Mouse (Mus musculus): ENCODE measurements at regions not wholly inside any gene's neighbourhood (a gene's known extent, or its start where the extent isn't known, plus 50 kb on each side); places are given as distances from the start of the nearest gene placed in this dataset.

DNA sequence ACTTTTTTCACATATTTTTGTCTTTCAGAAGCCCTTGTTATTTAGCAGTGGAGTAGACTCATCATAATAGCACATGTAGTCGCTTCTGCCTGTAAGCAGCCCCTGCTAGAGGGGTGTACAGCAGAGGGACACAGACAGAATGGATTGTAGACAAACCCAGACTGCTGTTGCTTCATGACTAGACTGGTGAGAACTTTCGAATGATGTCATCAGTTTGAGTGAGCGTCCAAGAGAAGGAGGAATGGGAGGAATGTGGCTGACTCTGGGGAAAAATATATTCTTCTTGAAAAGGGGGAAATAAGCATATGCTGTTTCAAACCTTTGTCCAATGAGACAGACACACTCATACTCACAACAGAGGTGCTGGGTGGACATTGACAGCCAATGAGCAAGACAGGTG lies 436.1 kb downstream of the Fgf9 start:
- ATAC-seq (ENCODE audit: poor library complexity, severe bottlenecking) = no peak

DNA sequence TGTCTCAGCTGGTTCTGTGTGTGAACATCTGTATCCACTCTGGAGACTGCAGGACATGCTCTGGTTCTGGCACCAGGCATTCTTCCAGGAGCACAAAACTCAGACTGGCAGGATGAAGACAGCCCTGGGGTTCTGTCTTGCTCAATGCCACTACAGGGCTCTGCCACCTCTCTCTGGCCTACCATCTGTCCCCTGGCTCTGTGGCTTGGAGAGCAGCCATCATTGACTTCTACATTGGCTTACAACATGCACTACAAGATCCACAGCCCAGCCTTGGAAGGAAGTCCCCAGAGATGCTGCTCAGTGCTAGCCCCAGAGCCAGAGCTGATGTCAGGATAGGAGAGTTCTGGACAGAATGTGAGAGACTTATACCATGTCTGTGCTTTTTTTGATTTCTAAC lies 435.5 kb downstream of the Fgf9 start:
- ATAC-seq (ENCODE audit: poor library complexity, severe bottlenecking) = no peak

DNA sequence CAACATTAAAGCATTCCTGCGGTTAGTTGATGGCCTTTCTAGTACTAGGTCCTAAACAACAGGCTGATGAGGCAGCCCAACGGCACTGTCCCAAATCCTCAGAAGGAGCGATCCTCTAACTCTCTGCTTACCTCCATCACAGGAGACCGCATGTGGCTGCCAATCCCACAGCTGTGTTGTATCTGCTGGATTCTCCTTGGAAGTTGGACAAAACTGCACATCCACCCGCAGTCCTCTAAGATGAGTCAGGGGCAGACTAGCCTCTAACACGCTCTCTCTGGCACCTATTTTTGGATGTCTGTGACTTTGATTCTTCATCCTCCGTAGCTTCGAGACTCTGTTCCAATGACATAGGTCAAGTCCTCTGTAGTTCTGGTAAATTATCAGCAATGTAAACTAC lies 432.5 kb downstream of the Fgf9 start:
- no peak for ATAC-seq (ENCODE audit: poor library complexity, severe bottlenecking)

DNA sequence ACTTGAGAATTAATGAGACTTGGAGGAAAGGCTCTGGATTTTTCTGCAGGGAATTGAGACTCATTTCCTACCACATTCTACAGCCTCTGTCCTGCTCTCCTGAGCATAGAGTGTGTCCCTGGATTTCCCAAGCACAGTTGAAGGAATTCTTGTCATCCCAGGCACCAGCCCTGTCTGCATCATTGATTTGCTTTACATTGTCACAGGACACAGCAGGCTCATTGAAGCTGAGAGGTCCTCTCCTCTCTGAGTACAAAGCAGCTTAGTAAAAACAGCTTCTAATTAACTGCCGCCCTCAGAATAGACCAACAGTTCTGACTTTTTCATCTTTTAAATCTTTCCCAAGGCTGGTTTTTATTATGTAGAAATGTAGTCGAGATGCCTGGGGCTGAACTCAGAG lies 429.7 kb downstream of the Fgf9 start:
- no peak for ATAC-seq (ENCODE audit: poor library complexity, severe bottlenecking)

DNA sequence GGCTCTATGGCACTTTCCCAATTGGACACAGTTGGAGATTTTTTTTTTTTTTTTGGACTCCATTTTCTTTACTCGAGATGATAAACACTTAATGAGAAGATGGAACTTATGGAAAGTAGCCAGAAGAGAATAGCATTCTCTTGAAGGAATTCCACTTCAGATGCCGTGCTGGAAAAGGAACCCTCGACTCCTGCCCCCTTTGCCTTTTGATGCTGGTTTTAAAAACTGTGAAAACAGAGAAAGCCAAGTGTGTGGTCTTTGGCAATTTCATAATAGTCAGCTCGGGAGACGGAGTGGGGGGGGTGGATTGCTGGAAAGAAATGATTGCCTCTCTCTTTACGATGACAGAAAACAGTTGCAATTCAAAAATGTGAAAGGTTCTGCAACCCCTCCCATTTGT lies 429.2 kb downstream of the Fgf9 start:
- no peak for ATAC-seq (ENCODE audit: poor library complexity, severe bottlenecking)

DNA sequence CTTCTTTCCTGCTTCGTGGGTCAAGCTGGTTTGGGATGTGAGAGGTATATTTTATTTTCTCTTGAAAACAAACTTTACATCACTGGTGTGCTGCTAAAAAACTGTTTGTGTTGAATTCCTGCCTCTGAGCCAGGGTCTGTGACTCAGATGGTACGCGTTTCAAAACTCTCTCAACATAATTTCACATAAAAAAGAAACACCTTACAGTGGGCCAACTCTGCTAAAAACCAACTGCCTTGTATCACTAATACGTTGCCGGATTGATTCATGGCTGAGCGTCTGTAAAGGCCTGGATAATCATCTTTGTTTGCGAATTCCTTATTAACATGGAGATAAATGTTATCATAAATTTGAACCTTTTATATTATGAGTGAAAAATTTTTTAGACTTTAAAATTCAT lies 428.7 kb downstream of the Fgf9 start:
- ATAC-seq (ENCODE audit: poor library complexity, severe bottlenecking) = no peak

DNA sequence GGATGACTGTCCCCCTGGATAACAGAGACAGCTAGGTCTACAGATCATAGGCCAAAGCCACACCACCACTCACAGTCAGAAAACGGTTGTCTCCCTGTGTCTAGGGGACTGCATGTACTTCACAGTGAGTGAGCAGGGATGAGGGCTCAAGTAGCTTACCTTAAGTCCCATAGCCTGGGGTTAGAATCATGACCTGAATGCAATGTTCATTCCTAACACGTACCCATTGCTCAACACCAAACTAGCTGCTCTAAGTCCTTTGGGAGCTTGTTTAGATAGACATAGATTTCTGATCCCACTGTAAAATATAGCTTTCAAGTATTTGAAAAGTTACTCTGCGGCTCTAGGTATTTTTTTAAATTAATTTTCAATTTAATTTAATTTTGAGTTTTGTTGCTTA lies 426.6 kb downstream of the Fgf9 start:
- no peak for ATAC-seq (ENCODE audit: poor library complexity, severe bottlenecking)

DNA sequence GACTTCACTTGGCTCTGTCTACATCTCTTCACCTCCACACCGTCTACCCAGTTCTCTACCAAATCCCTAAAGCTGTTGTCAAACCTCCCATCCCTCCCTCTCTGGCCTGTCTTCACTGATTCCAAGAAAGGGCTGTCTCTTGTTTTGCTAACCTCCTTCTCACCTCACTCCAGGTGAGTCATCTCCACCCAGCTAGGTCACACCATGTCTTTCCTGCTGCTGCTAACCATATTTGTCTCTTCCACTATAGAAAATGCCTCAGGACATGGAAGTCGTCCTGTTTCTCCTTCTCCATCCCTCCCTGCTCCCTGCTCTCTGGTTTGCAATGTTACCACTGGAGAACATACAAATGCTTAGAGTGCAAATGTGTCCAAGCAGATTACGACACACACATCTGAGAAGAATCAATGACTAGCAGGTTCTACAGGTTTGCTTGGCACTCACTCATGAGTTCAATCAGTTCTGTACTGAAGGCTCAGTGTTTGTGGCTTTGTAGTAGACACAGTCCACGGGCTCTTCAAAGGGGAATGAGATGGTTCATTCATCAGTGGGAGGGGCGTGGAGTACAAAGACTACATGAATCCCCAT lies 424.1 kb downstream of the Fgf9 start:
- ATAC-seq (ENCODE audit: poor library complexity, severe bottlenecking) = no peak

DNA sequence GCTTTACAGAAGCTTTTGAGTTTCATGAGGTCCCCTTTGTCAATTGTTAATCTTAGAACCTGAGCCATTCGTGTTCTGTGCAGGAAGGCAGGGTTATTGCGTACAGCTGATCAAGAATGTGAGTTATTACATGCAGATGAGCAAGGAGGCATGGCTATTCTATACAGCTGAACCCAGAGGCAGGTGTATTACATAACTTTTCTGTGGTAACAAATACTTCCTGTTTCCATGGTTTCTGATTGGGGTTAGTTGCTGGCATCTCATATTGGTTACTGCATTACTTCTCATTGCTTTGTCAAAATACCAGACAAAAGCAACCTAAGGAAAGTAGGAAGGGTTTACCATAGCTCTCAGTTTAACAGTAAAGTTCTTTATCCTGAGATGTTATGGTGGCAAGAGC lies 421.8 kb downstream of the Fgf9 start:
- peak; percentile 33; the same call in 1 of the 2 replicates for ATAC-seq (ENCODE audit: poor library complexity, severe bottlenecking)

DNA sequence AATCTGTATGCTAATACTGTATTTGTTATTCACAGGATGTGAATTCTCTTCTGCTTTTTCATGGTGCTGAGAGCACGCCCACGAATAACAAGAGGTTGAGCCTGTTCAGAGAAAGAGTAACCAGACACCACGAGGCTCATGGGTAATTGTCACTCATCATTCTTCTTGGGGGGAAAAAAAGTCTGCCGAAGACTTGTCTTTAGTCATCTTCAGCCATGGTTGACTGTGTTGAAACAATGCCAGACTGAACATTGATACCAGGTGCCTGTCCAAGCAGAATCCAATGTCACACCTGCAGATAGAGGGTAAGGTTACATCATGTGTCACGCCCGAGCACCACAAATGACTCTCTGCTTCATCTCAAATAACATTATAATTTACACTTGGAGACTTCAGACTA lies 418.5 kb downstream of the Fgf9 start:
- ATAC-seq (ENCODE audit: poor library complexity, severe bottlenecking) = no peak

DNA sequence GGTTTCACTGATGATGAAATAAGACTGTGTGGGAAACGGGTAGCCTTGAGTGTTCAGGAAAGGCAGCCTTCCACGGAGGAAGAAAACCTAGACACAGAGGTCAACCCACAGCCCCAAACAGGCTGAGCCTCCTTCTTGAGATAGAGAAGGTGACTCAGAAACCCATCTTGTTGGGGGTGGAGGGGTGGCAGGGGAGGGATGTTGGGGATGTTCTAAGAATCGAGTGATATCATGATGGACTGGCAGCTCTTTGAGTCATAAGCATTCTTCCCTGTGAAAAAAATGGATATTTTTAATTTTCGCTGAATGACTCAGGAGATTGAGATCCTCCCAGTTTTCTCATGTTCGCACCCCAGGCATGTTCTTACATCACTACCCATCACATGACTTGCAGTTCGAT lies 417.5 kb downstream of the Fgf9 start:
- ATAC-seq (ENCODE audit: poor library complexity, severe bottlenecking) = no peak

DNA sequence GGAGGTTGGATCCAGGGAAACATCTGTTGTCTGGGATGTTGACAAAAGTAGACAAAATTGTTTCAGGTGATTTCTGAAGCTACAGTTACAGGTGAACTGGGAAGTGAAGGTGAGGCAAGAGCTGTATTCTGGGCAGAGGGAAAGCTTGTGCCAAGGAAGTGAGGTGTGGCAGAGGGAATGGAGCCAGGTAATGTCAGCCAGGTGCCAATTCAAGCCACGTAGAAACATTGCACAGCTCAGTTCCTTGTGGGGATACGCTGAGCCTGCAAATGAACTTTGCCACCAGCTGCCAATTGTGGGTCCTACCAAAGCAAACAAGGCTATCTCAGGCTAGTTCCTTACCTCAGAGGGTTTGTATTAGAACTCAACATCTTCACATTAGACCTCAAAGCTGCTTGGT lies 410.1 kb downstream of the Fgf9 start:
- no peak for ATAC-seq (ENCODE audit: poor library complexity, severe bottlenecking)

DNA sequence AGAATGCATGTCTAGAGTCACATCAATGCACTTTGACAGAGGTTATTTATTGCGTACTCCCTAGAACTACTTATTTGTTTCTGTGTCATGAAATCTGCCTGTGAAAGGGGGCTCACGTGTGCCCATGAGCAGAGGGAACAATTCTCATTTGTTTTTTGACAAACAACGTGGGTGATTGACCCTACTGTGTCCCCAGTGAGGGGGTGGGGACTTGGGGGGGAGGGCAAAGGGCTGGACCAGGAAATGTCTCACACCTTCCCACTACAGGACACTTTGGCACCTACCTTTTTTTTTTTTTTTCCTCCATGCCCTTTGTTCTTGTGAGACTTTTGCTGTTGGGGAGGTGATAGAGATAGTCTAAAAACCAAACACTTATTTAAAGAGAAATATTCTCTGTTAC lies 400.3 kb downstream of the Fgf9 start:
- ATAC-seq (ENCODE audit: poor library complexity, severe bottlenecking) = no peak

DNA sequence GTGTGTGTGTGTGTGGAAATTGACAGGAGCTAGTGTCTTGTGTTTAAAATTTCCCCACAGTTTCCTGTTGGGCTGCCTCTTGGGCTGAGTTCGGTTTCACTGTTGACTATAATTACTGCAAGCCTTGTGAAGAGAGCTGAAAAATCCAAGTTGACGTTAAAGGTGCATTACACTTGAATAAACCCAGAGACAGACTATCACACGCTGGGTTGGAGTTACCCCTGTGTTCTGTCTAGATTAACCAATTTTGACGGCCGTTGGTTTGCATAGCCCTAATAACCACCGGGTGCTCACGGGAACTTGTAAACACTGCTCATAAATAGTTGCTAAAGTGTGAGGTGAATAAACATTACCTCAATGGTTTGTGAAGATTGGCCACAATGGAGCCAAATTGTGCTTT lies 398.1 kb downstream of the Fgf9 start:
- ATAC-seq (ENCODE audit: poor library complexity, severe bottlenecking) = no peak

DNA sequence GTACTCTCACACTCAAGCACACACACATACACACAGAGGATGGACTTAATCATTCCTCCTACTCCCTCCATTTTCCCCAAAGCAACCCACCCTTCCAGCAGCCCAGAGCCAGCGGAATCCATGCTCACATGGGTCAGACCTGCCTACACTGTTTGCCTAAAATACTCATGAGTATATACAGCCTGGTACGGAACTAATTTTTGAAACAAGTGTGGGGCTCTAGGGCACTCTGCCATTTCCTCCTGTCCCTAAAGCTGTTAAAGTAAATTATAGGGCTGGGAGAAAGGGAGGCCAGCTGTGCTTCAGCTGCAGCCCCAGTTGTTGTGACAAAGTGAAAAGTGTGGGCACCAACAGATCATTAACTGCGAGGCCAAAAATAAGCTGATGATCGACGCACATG lies 397.5 kb downstream of the Fgf9 start:
- no peak for ATAC-seq (ENCODE audit: poor library complexity, severe bottlenecking)

DNA sequence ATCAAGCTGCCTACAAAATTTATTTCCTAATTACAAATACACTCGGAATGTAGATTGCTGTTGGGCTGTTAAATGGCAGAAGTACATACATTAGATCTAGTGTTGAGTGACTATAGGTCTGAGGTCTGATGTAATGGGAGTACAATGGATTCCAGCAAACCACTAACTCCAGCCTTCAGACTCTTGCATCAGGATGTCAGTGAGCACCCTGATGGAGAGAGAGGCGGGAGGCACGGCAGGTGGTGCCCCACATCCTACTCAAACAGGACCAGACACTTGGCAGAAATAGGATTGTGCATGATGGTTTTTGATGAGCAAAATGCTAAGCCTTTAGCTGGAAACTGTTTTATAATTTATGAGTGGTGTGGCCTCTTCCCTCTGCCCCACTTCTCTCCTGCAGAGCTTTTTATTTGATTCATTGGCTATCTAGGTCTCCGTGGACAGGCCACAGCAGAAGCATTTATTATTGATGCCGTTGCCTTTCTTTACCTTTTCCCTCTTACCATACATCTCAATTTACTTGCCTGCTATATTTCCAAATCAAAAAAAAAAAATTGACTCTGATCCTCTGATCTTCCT lies 376.5 kb downstream of the Fgf9 start:
- no peak for ATAC-seq (ENCODE audit: poor library complexity, severe bottlenecking)

DNA sequence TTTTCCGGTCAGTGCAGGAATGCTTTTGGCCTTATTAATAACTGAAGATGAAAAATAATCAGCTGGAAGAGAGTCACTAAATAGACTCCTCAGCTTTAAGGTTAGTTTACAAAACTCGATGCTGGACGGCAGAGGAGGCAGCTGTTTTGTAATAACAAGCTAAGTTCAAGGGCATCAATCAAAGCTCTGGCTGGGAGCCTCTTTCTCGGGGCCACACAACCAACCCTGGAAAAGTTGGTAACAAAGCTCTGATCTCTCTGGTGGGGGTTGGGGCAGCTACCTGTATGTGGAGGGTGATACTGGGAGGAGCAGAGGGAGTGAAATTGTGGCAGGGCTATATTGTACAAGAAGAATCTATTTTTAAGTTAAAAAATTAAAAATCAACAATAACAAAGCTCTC lies 374.1 kb downstream of the Fgf9 start:
- ATAC-seq (ENCODE audit: poor library complexity, severe bottlenecking) = no peak

DNA sequence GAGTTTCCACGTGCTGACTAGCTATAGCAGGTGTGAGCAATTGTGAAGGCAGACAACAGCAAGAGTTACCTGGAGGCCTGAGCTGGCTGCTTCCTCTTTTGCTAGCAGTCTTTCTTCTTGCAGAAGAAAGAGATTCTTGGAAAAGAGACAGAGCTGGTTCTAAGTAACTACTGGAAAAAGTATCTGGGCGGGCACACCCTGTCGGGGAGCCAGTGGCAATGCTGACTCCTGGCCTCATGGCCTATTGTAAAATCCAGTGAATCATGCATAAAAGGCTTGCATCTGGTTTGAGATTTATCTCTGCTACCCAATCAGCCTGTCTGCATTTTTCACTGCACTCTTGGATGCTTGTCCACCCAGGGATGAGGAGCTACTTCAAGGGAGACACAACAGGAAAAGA lies 372.2 kb downstream of the Fgf9 start:
- ATAC-seq (ENCODE audit: poor library complexity, severe bottlenecking) = no peak

DNA sequence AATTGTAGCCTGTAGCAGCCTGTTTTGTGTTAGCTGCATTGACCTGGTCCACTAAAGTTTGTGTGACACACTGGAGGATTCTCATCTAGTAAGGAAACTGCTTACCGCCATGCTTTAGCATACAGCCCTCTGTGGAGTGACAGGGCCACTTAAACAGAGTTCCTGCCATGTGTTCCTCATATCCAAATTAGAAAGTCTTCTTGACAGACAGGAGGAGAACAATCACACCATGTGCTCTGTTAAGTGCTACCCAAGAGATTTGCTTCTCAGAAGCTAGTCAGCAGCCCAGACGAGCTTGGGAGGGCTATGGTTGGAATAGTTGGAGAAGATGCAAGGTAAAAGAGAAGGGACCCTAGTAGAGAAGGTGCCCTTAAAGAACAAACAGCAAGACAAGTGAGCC lies 369.6 kb downstream of the Fgf9 start:
- no peak for ATAC-seq (ENCODE audit: poor library complexity, severe bottlenecking)

DNA sequence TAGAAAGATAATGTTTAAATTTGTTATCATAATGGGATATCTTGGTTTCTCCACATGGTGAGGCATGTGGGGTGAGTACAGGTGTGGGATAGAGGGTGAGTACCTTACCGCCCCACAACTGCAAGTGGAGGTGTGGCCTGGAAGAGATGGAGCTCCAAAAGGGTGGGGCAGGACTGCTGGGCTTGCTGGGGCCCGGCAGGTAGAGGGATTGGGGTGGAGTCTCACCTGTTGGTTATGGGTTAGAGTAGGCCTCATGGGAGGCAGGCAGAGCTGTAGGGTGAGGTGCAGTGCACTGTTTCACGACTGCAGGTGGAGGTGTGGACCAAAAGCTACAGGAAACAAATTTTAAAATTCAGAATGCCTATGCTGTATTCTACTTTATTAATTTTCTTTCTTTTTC lies 365.7 kb downstream of the Fgf9 start:
- ATAC-seq (ENCODE audit: poor library complexity, severe bottlenecking) = no peak

DNA sequence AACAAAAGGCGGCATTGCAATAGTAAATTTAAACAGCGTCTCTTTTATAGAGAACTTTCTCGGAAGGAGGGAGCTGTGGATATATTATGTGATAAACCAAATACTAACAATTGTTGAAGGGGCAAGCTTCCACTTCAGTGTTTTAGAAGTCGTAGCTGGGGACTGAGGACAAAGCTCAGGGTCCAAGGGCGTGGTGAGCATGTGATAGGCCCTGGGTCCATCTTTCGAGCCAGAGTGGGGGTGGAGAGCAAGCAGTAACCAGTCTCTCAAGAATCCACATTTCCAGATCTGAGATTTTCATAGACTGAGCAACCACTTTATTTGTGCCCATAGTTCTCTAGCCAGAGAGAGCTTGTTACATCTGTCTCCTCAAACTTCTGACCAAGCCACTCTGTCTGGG lies 356.1 kb downstream of the Fgf9 start:
- no peak for ATAC-seq (ENCODE audit: poor library complexity, severe bottlenecking)

DNA sequence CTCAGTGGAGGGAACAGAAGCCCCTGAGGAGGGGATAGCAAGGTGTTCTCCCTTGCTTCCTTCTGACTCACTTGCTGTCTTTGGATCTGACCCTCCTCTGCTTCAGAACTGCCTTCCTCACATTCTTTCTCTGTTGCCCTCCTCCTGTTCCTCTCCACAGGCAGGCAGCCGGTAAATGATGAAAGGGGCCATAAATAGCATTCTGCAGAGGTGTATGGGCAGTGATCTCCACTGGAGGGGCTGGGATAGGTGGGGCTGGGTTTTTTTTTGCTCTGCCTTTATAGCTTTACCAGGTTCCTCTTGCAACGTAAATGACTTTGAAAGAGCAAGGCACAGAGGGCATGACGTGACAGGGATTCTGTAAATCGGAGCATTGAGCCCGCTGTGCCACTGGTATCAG lies 351.6 kb downstream of the Fgf9 start:
- ATAC-seq (ENCODE audit: poor library complexity, severe bottlenecking) = no peak

DNA sequence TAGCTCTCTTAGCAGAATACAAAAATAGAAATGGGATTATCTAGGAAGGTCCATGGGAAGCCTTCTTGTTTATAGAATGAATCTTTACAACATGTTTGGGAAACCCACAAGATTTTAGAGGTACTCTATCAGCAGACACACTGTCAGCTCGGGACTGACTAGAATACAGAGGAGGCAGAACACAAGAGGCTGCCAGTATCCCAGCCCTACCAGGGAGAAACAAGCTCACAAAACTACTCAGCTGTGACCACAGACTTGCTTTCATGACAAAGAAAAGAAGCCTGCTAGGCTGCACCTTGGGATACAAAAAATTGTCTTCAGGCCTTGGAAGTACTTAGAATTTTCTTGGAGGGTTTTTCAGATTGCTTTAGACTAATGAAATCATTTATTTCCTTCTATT lies 347.2 kb downstream of the Fgf9 start:
- ATAC-seq (ENCODE audit: poor library complexity, severe bottlenecking) = no peak

All from megakaryocyte, adult 5-6 weeks (primary cell).